Comparison of ENCODE assay signal across 8 mouse cellular contexts in genomic region chrX:21089867-21090239, GRCm38 (mm10). TPM values are rescaled to one million over a fixed set of nuclear protein-coding genes. Genes with fewer than 3 reads are reported as not detected.
A peak's percentile ranks its signal among the peaks of the same experiment; 100 is the strongest.
DNase-seq lines count a peak whose midpoint lies in the region; ATAC-seq and TF ChIP-seq lines count a peak whose summit lies in the region.

No protein-coding gene starts in this region.

- no peak for TF ChIP-seq POLR2A in lung, adult 2 months (IDR thresholded peaks at IDR 0.05; ENCODE audit: borderline replicate concordance, extremely low read depth, low read depth, low read length)
- TF ChIP-seq POLR2A in myocyte (IDR thresholded peaks at IDR 0.05; ENCODE audit: insufficient read length, low read depth) = no peak

- H3ac ChIP-seq in myocyte (ENCODE audit: control insufficient read depth, insufficient read length) = no peak overlapping the region

- ATAC-seq in intestine, embryonic 14.5 days (replicated peaks; ENCODE audit: low FRiP score, low TSS enrichment, low read depth) = no peak; the same call in 1 of the 2 replicates

- peak overlapping the region; percentile 81 for H3K4me3 ChIP-seq in lung, adult 2 months (replicated peaks; ENCODE audit: extremely low read depth, low read depth, low read length)
- peak overlapping the region; percentile 53 for H3K4me3 ChIP-seq in forebrain, embryonic 10.5 days
- peak overlapping the region; percentile 47 for H3K4me3 ChIP-seq in intestine, embryonic 14.5 days (ENCODE audit: low read depth, low read length)
- H3K4me3 ChIP-seq in myocyte = peak overlapping the region; percentile 31

- peak; percentile 2 for DNase-seq in lung, adult 2 months
- no peak for DNase-seq in lung, postnatal 4 days
- DNase-seq in forebrain, embryonic 10.5 days (ENCODE audit: extremely low spot score, low spot score) = no peak
- DNase-seq in intestine, embryonic 14.5 days (ENCODE audit: low spot score) = peak; percentile 47
- DNase-seq in urinary bladder, postnatal 36 days (ENCODE audit: low spot score in 2 of 2) = no peak
- DNase-seq in retina, embryonic 14.5 days (ENCODE audit: low spot score) = no peak
- no peak for DNase-seq in adrenal gland, adult 2 months

- no peaks in the 10 kb centered on the region for H3K27me3 ChIP-seq in forebrain, embryonic 10.5 days (ENCODE audit: poor library complexity, severe bottlenecking)
- no peaks in the 10 kb centered on the region for H3K27me3 ChIP-seq in intestine, embryonic 14.5 days (replicated peaks; ENCODE audit: control insufficient read depth, insufficient read depth, low read length)
- H3K27me3 ChIP-seq in myocyte (ENCODE audit: control insufficient read depth, insufficient read depth, insufficient read length) = no peaks in the 10 kb centered on the region

- peak overlapping the region; percentile 48 for H3K4me2 ChIP-seq in intestine, embryonic 14.5 days (ENCODE audit: low read length)
- peak overlapping the region; percentile 76 for H3K4me2 ChIP-seq in myocyte (ENCODE audit: low read depth)

- no peaks in the 10 kb centered on the region for H3K79me2 ChIP-seq in myocyte (ENCODE audit: control insufficient read depth, insufficient read depth)

- H3K36me3 ChIP-seq in forebrain, embryonic 10.5 days (replicated peaks) = no peaks in the 10 kb centered on the region
- H3K36me3 ChIP-seq in intestine, embryonic 14.5 days (ENCODE audit: control insufficient read depth, insufficient read depth, low read length) = no peaks in the 10 kb centered on the region
- no peaks in the 10 kb centered on the region for H3K36me3 ChIP-seq in myocyte (ENCODE audit: control insufficient read depth, insufficient read depth)

- WGBS in lung, adult 2 months = 47% methylated on average over 7 of the region's 7 CpGs
- WGBS in forebrain, embryonic 10.5 days = 47% methylated on average over 7 of the region's 7 CpGs
- WGBS in intestine, embryonic 14.5 days = 47% methylated on average over 7 of the region's 7 CpGs

- no peak for TF ChIP-seq CTCF in lung, adult 2 months (IDR thresholded peaks at IDR 0.05; ENCODE audit: insufficient read depth, low read length)

- H3K9me3 ChIP-seq in forebrain, embryonic 10.5 days = 0 out of 2 replicates have a peak, but pooled peaks cover 2% of the 10 kb centered on the region
- H3K9me3 ChIP-seq in intestine, embryonic 14.5 days (ENCODE audit: control insufficient read depth, low read length) = no peaks in the 10 kb centered on the region

- H3K9ac ChIP-seq in intestine, embryonic 14.5 days (ENCODE audit: low read length) = peak overlapping the region; percentile 37; the same call in 1 of the 2 replicates

- H3K4me1 ChIP-seq in lung, adult 2 months (ENCODE audit: control insufficient read depth, insufficient read depth, low read length) = no peaks in the 10 kb centered on the region
- H3K4me1 ChIP-seq in forebrain, embryonic 10.5 days = no peaks in the 10 kb centered on the region
- no peaks in the 10 kb centered on the region for H3K4me1 ChIP-seq in intestine, embryonic 14.5 days (replicated peaks; ENCODE audit: control insufficient read depth, insufficient read depth, low read length)

- peak overlapping the region; percentile 73; the same call in 1 of the 2 replicates for H3K27ac ChIP-seq in forebrain, embryonic 10.5 days
- H3K27ac ChIP-seq in intestine, embryonic 14.5 days (ENCODE audit: low read depth) = peak overlapping the region; percentile 74; the same call in 1 of the 2 replicates

TF ChIP-seq in myocyte, 11 proteins besides CTCF, POLR2A, EP300 and RAD21:
- no peak for TF ChIP-seq REST (IDR thresholded peaks at IDR 0.05; ENCODE audit: insufficient read depth, insufficient read length)
- no peak for TF ChIP-seq USF1 (IDR thresholded peaks at IDR 0.05; ENCODE audit: low read depth)
- no peak for TF ChIP-seq TCF12 (IDR thresholded peaks at IDR 0.05; ENCODE audit: insufficient read depth, poor library complexity, severe bottlenecking)
- no peak for TF ChIP-seq E2F4 (IDR thresholded peaks at IDR 0.05; ENCODE audit: insufficient read depth)
TF ChIP-seq in myocyte: peak in this region for 0.

RNA-seq across cellular contexts. Expression of gene Zfp300, which starts 0.5 kb away (rescaled TPM):
- polyA plus RNA-seq in lung, adult 2 months (2012; rRNA removed) = 0.14 and 0.24 TPM in 2 replicates
- polyA plus RNA-seq in forebrain, embryonic 10.5 days (2016; fragmentation: Nextera tagmentation; extraction: Ambion mirVana) = 1.7 and 2.2 TPM in 2 replicates
- 1.5 and 1.7 TPM in 2 replicates for polyA plus RNA-seq in intestine, embryonic 14.5 days (2014; fragmentation: Nextera tagmentation; extraction: Ambion mirVana)
- 0.13 TPM for polyA plus RNA-seq in myocyte (2012; fragmentation: generic; extraction: Trizol)
- total RNA-seq in adrenal gland, adult 2 months (2021) = 1 to 10 TPM; 1.5 to 2.5 TPM
- 0.03 and 0.08 TPM in 2 replicates for polyA plus RNA-seq in adrenal gland, adult 2 months (2012; rRNA removed)

RNA-seq across cellular contexts. Expression of gene Spaca5, which starts 21.6 kb away (rescaled TPM):
- not detected in 2 replicates for polyA plus RNA-seq in lung, adult 2 months (2012; rRNA removed)
- polyA plus RNA-seq in forebrain, embryonic 10.5 days (2016; fragmentation: Nextera tagmentation; extraction: Ambion mirVana) = not detected in 2 replicates
- polyA plus RNA-seq in intestine, embryonic 14.5 days (2014; fragmentation: Nextera tagmentation; extraction: Ambion mirVana) = not detected in 2 replicates
- not detected for polyA plus RNA-seq in myocyte (2012; fragmentation: generic; extraction: Trizol)
- total RNA-seq in adrenal gland, adult 2 months (2021) = not detected
- not detected in 2 replicates for polyA plus RNA-seq in adrenal gland, adult 2 months (2012; rRNA removed)

RNA-seq across cellular contexts. Expression of gene Ssxa1, which starts 25.8 kb away (rescaled TPM):
- not detected in 2 replicates for polyA plus RNA-seq in lung, adult 2 months (2012; rRNA removed)
- polyA plus RNA-seq in forebrain, embryonic 10.5 days (2016; fragmentation: Nextera tagmentation; extraction: Ambion mirVana) = not detected in 2 replicates
- not detected in 2 replicates for polyA plus RNA-seq in intestine, embryonic 14.5 days (2014; fragmentation: Nextera tagmentation; extraction: Ambion mirVana)
- polyA plus RNA-seq in myocyte (2012; fragmentation: generic; extraction: Trizol) = not detected
- not detected for total RNA-seq in adrenal gland, adult 2 months (2021)
- polyA plus RNA-seq in adrenal gland, adult 2 months (2012; rRNA removed) = not detected in 2 replicates

RNA-seq across cellular contexts. Expression of gene Zfp182, which starts 27.7 kb away (rescaled TPM):
- polyA plus RNA-seq in lung, adult 2 months (2012; rRNA removed) = 0.86 and 1.3 TPM in 2 replicates
- 4.9 and 6.3 TPM in 2 replicates for polyA plus RNA-seq in forebrain, embryonic 10.5 days (2016; fragmentation: Nextera tagmentation; extraction: Ambion mirVana)
- polyA plus RNA-seq in intestine, embryonic 14.5 days (2014; fragmentation: Nextera tagmentation; extraction: Ambion mirVana) = 5.6 and 7.3 TPM in 2 replicates
- polyA plus RNA-seq in myocyte (2012; fragmentation: generic; extraction: Trizol) = 0.52 TPM
- total RNA-seq in adrenal gland, adult 2 months (2021) = 1 to 10 TPM; 6.7 to 7.0 TPM
- polyA plus RNA-seq in adrenal gland, adult 2 months (2012; rRNA removed) = 0.13 and 0.22 TPM in 2 replicates

Comparison
In these comparisons a context has a peak if more than half of its experiments do, and no peak if none do; other contexts are left out.
1. DNase-seq: peak in lung, adult 2 months (single experiment) and intestine, embryonic 14.5 days (single experiment); none in lung, postnatal 4 days (0 of 2), forebrain, embryonic 10.5 days (single experiment), urinary bladder, postnatal 36 days (0 of 2), retina, embryonic 14.5 days (single experiment) and adrenal gland, adult 2 months (single experiment).
2. H3K4me3 ChIP-seq: peak in every context shown above with its lines; median percentile 81 in lung, adult 2 months; 53 in forebrain, embryonic 10.5 days; 47 in intestine, embryonic 14.5 days; 31 in myocyte.